Comparison of ENCODE assay signal across 8 mouse cellular contexts in the genomic region with DNA sequence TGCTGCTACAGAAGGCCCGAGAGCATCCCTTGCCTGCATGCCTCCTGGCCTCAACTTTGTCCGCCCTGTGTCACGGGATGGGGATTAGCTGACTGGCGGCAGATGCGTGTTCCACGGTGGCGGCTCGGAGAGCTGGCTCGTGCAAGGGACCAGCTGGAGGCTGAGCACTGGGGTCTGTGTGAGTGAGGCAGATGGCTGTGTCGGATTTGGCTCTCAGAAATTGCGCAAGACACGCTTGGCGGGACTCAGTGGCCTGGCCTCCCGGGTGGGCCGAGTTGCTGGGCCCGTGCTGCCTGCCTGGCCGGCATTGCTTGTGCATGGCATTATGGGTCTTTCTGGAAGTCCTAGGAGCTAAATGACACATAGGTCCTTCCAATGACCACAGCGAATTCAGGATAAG.
DNase-seq lines count a peak whose midpoint lies in the region; ATAC-seq lines count a peak whose summit lies in the region.

No protein-coding gene starts in this region.

- WGBS in neural tube, embryonic 15.5 days, result 34% methylated on average over 18 of the region's 18 CpGs

- peaks cover 8% of the 10 kb centered on the region; the same call in 1 of the 2 replicates for H3K27me3 ChIP-seq in neural tube, embryonic 15.5 days (replicated peaks)

- peaks cover 51% of the 10 kb centered on the region for H3K4me1 ChIP-seq in neural tube, embryonic 15.5 days

- ATAC-seq in cerebellum, adult (ENCODE audit: insufficient number of reproducible peaks, low FRiP score, low TSS enrichment), result no peak
- peak; percentile 15; the same call in 1 of the 2 replicates for ATAC-seq in neural tube, embryonic 15.5 days (ENCODE audit: low FRiP score)
- ATAC-seq in erythroid progenitor cell, adult 5-6 weeks (replicated peaks; ENCODE audit: low FRiP score, poor library complexity, severe bottlenecking), result no peak

- H3K27ac ChIP-seq in neural tube, embryonic 15.5 days (replicated peaks), result peak overlapping the region; percentile 58

- 0 out of 2 replicates have a peak overlapping the region, but pooled peaks have one; percentile 17 for H3K4me2 ChIP-seq in neural tube, embryonic 15.5 days

- H3K9ac ChIP-seq in neural tube, embryonic 15.5 days (replicated peaks), result no peak overlapping the region

- no peaks in the 10 kb centered on the region for H3K36me3 ChIP-seq in neural tube, embryonic 15.5 days

- intact Hi-C loops in gastrocnemius, postnatal 36 days (cut with DNase I), result no loop called here
- intact Hi-C loops in left cerebral cortex, postnatal 4 days (cut with DNase I), result no loop called here

- no peak overlapping the region for H3K4me3 ChIP-seq in neural tube, embryonic 15.5 days (replicated peaks)

- peak; percentile 65 for DNase-seq in cerebellum, adult 11 months
- peak; percentile 57 for DNase-seq in cerebellum, adult 8-10 months
- peak; percentile 69 to 73 for DNase-seq in gastrocnemius, postnatal 36 days
- peak; percentile 94 for DNase-seq in left cerebral cortex, postnatal 4 days
- no peak for DNase-seq in kidney, adult 11 months

- no peaks in the 10 kb centered on the region for H3K9me3 ChIP-seq in neural tube, embryonic 15.5 days (replicated peaks)
